Mouse (Mus musculus) Patski (cell line): ENCODE measurements around the gene Tmem39a. TPM values are rescaled to one million over a fixed set of nuclear protein-coding genes. Genes with fewer than 3 reads are reported as not detected.

ENCODE experiments used
- ATAC-seq: fragments of 100-300 bp; one replicate; pipeline ENCODE4 v1.8.0; 2021
- CTCF ChIA-PET: fragments of 350-600 bp; sonication (Branson Sonifier 250); formaldehyde crosslinking; loops from one replicate; lab custom pipeline; 2022; ENCODE audit warnings: inconsistent platforms; lab: Charles Lee
- POLR2A ChIA-PET: fragments of 350-600 bp; sonication (Branson Sonifier 250); formaldehyde crosslinking; loops from one replicate; lab custom pipeline; 2022; ENCODE audit warnings: antibody characterized with exemption, inconsistent platforms; lab: Charles Lee
- DNase-seq: peaks from one replicate; pipeline ENCODE4 v3.0.0-alpha.2; 2011; ENCODE audit warnings: low read depth, low spot score
- H3K27me3 ChIP-seq: fragments of 371-371 bp; one replicate; pipeline ENCODE4 v1.5.1; 2021
- CTCF ChIP-seq: fragments of 100-300 bp; IDR thresholded peaks from one replicate; pipeline ENCODE4 v1.5.1; 2021
- in situ Hi-C: fragments of 300-500 bp; cut with MboI; formaldehyde crosslinking; loops from 3 replicates; pipeline ENCODE4 v1.11.1; 2018; ENCODE audit warnings: low pct_unique_long_range_greater_than_20kb, mixed read lengths
- polyA plus RNA-seq: library from polyadenylated mRNA; unstranded; gene quantifications from one replicate; pipeline ENCODE4 v1.2.3, GENCODE M21; 2021

The Tmem39a gene
- polyA plus RNA-seq, 1 experiment from 2014 or later = 40.8 TPM

DNA sequence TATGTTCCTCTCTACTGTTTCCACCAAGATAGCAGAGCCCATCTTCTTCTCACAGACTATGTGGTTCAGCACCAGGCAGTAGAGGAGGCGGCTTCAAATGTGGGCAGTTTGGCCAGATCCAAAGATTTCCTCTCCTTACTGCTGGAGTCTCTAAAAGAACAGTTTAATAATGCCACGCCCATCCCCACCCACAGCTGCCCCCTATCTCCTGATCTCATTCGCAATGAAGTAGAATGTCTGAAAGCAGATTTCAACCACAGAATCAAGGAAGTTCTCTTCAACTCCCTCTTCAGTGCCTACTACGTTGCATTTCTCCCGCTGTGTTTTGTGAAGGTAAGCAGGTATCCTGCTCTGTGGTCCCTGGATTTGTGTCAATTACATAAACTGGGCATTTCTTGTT, 26.7 kb downstream of the Tmem39a start:
- ATAC-seq = no peak
- POLR2A ChIA-PET = interaction anchor here (1.1 kb wide), 1 partner anchor 17 kb away, joined by 3 read pairs; no protein-coding TSS in a partner anchor

DNA sequence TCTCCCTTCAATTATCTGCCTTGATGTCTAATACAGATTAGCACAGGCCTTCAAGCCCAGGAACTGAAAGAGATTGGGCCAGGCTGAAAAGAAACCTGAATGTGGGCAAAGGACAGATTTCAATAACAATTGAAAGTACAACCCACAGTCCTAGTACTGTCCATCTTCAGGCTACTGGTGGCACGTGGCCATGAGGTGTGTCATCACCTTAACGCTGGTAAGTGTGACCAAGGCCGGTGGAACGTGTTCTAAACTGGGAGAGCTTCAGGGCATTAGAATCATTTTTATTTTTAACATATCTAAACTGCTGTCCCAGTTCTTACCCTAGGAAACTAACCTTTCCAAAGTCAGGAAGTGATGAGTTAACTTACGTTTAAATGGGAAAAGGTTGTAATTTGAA, 28.7 kb downstream of the Tmem39a start:
- no peak for TF ChIP-seq CTCF
- ChIA-PET CTCF (interaction anchor here (1.1 kb wide), 1 partner anchor 14 kb away, joined by 5 read pairs; no protein-coding TSS in a partner anchor), POLR2A (interaction anchor here (1.4 kb wide), 1 partner anchor 23 kb away, joined by 3 read pairs; no protein-coding TSS in a partner anchor)
- no peaks in the 10 kb centered on the region for H3K27me3 ChIP-seq
- in situ Hi-C loops = no loop called here
- DNase-seq = no peak
- no peak for ATAC-seq

More for the DNA sequence above, 26.7 kb downstream of the Tmem39a start:
- TF ChIP-seq CTCF = no peak
- no peak for DNase-seq
- no peaks in the 10 kb centered on the region for H3K27me3 ChIP-seq
- CTCF ChIA-PET = no interaction called here
- in situ Hi-C loops = no loop called here

DNA sequence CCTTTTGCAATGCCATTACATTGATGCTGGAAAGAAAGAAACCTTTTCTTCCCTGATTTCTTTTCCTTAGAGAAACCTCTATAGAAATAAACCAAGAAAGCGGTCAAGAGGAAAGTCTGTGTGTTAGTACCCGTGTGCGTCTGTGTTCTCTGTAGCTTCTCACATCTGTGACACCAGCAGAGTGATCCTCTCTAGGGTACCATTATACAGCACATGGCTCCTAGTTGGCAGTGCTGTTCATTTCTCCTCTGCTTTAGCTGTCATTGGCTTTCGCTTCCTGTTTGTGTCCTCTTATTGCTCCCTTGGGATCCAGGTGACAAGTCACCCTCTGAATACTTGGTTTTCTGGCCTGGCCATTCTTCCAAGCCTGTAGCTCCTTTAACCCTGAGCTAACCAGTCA, 29.1 kb downstream of the Tmem39a start:
- H3K27me3 ChIP-seq = no peaks in the 10 kb centered on the region

DNA sequence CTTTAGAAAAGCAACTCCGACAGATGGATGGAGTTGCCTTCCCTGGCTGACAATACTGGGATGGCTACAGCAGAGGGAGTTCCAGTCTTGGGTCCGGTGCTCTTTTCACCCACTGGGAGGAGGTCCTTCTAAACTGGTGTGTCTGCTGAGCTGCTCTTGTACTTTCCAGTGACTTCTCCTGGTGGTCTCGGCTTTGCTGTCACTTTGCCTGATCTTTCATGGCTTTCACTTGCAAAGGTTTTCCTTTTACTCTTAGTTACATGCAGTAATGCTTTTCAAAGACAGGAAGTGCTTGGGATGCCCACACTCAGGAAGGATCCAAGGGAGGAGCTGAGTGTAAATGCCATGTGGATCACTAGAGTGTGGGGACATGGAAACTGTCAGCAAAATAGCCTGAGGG, 33.0 kb downstream of the Tmem39a start:
- ChIA-PET POLR2A (no interaction called here), CTCF (interaction anchor here (1.1 kb wide), 1 partner anchor 18 kb away, joined by 4 read pairs; no protein-coding TSS in a partner anchor)
- ATAC-seq = no peak
- in situ Hi-C loops = no loop called here
- DNase-seq = no peak
- no peaks in the 10 kb centered on the region for H3K27me3 ChIP-seq
- no peak for TF ChIP-seq CTCF

More for the DNA sequence above, 29.1 kb downstream of the Tmem39a start:
- in situ Hi-C loops = no loop called here
- no peak for ATAC-seq
- CTCF ChIA-PET = interaction anchor here (1.1 kb wide), 1 partner anchor 14 kb away, joined by 5 read pairs; no protein-coding TSS in a partner anchor
- TF ChIP-seq CTCF = no peak
- POLR2A ChIA-PET = interaction anchor here (1.4 kb wide), 1 partner anchor 24 kb away, joined by 3 read pairs; no protein-coding TSS in a partner anchor
- DNase-seq = no peak

DNA sequence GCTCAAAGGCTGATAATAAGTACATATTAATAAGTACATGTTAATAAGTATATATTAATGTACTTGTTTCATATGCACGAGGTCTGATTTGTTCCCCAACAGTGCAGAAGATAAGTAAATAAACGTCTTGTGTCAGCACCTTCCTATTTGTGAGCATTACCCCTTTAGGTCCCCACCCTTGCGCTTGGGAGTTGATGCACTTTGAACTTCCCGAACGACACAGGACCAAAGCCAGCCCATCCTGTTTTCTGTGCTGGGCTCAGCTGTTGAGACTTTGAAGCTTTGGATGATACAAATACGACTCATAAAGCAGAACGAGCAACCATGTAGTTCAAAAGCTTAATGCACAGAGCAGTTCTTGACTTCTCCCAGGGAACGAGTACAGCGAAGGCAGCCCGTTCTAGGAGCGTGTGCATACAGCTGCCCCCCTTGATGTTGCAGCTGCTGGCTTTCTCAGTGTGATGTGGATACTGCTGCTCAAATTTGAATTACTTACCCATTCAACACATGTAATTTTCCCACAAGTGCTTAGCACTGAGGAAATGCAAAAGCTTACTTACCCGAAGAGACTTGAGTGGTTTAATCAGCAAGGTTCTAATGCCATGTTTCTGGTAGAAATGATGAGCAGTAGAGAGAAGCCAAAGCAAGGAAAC, 33.7 kb downstream of the Tmem39a start:
- ChIA-PET CTCF (no interaction called here), POLR2A (no interaction called here)
- TF ChIP-seq CTCF = no peak
- ATAC-seq (no peak), DNase-seq (no peak)
- H3K27me3 ChIP-seq = no peaks in the 10 kb centered on the region
- in situ Hi-C loops = no loop called here

DNA sequence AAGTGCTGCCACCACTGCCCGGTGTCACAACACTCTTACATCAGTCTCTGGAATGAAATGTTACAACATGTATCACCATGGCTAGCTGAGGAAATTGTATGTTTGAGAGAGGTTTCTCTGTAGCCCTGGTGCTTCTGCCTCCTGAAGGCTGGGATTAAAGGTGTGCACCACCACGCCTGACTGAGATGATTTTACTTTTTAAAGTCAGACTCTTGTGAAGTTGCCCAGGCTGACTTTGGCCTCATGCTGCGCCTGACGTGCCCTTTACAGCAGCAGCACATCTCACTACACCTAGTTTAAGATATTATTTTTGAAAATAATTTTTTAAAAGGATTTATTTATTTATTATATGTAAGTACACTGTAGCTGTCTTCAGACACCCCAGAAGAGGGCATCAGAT, 34.4 kb downstream of the Tmem39a start:
- no peak for ATAC-seq
- H3K27me3 ChIP-seq = no peaks in the 10 kb centered on the region
- ChIA-PET CTCF (interaction anchor here (1.1 kb wide), 1 partner anchor 10 kb away, joined by 3 read pairs; no protein-coding TSS in a partner anchor), POLR2A (no interaction called here)
- no peak for DNase-seq
- in situ Hi-C loops = no loop called here
- no peak for TF ChIP-seq CTCF

DNA sequence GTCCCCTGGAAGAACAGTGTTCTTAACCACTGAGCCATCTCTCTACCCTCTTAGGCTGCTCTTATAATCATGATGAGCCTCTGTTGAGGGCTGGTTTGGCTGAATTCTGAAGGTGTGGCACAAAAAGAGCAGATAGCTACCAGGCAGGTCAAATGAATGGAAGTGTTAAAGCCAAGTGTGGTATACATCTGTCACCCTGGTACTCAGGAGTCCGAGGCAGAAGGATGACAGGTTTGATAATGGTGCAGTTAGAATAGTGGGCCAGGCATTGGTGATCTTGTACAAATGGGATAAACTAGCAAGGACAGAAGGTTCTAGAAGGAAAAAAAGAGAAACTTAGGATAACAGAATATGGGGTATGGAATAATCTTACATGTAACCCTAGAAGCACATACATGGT, 35.9 kb downstream of the Tmem39a start:
- ChIA-PET CTCF (interaction anchor here (0.7 to 1.1 kb wide), 3 partner anchors 26 to 88 kb away, joined by 3 read pairs; no protein-coding TSS in a partner anchor), POLR2A (no interaction called here)
- in situ Hi-C loops = no loop called here
- no peak for TF ChIP-seq CTCF
- H3K27me3 ChIP-seq = no peaks in the 10 kb centered on the region
- DNase-seq = no peak
- ATAC-seq = no peak

DNA sequence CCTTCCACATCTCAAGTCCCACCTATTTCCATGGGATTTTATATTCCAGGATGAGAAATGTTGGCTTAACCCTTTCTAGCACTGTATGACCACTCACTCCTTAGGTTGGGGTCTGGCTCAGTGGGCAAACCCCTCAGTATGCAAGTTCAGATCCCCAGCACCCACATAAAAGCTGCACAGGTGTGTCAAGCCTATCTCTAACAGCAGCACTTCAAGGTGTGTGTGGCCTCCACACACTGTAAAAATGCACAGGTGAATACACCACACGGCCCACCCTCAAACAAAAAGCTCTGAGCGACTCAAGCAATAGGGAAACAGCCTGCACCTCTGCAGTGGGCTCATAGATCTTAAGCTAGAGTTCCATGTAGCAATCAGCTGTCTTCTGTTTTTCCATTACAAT, 37.6 kb downstream of the Tmem39a start:
- ATAC-seq = no peak
- POLR2A ChIA-PET = no interaction called here

DNA sequence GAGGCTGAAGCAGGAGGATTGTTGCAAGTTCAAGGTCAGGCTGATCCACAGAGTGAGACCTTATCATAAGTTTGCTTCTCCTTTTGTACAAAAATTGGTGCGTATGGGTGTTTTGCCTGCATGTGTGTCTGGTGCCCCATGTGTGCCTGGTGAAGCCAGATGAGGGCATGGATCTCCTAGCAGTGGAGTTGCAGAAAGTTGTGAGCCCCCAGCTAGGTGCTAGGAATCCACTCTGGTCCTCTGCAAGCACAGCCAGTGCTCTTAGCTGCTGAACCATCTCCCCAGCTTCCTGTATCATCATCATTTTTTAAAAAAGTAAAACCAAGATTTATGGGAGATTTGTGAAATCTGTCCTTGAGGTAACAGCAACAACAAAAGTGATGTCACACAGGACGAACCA, 38.2 kb downstream of the Tmem39a start:
- H3K27me3 ChIP-seq = no peaks in the 10 kb centered on the region
- DNase-seq (no peak), ATAC-seq (no peak)
- POLR2A ChIA-PET = no interaction called here
- in situ Hi-C loops = no loop called here
- CTCF ChIA-PET = no interaction called here
- no peak for TF ChIP-seq CTCF

More for the DNA sequence above, 37.6 kb downstream of the Tmem39a start:
- CTCF ChIA-PET = no interaction called here
- no peak for TF ChIP-seq CTCF
- in situ Hi-C loops = no loop called here
- DNase-seq = no peak
- H3K27me3 ChIP-seq = no peaks in the 10 kb centered on the region

DNA sequence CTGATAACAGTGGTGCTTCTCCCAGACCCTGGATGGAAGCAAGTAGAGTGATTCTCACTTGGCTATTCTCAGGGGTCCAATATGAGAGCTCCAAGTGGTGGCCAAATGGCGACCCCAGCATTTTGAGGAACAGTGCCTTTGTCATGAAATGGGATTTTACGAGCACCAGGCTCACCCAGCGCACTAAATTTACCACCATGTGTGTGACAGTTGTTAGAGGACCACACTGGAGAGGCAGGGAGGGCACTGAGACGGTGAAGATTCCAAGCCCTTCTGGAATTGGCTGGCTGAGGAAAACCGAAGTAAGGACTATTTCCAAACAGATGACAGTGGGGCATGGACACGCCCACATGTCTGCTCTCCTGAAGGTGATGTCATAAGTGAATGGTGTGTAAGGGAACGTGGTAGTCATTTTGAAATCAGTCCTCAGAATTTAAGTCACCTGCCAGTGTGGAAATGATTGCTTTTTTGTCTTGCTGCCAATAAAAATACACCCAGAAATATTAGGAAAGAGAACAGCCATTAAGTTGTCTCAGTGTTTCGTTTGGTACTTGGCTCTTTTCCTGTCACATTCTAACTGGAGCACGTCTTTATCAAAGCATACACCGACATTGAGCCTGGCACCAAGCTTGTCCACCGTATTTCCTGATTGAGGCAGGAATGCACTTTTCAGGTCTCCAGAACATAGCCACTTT, 40.6 kb downstream of the Tmem39a start:
- POLR2A ChIA-PET = no interaction called here
- DNase-seq (no peak), ATAC-seq (no peak)
- no peak for TF ChIP-seq CTCF
- in situ Hi-C loops = no loop called here
- CTCF ChIA-PET = no interaction called here
- no peaks in the 10 kb centered on the region for H3K27me3 ChIP-seq
